Mouse (Mus musculus) neural tube, embryonic 12.5 days (tissue): ENCODE measurements around the gene Insl6. TPM values are rescaled to one million over a fixed set of nuclear protein-coding genes. Genes with fewer than 3 reads are reported as not detected.

Experiments
- polyA plus RNA-seq: library from polyadenylated mRNA; unstranded; fragments of >200 nt; fragmentation: Nextera tagmentation; extraction: Ambion mirVana; gene quantifications from 2 replicates; pipeline ENCODE4 v1.2.1, GENCODE M21; 2016

Insl6 gene
- polyA plus RNA-seq, 1 experiment from 2014 or later: 4.5 TPM

Other genes with a start within 250 kb of the Insl6 start
- 36.2 and 38.4 TPM in 2 replicates for gene Rcl1, start 224.0 kb downstream of the Insl6 start, polyA plus RNA-seq
- 14.0 and 14.7 TPM in 2 replicates for gene Jak2, start 73.5 kb downstream of the Insl6 start, polyA plus RNA-seq
- 1.3 and 1.6 TPM in 2 replicates for gene Rln1, start 9.3 kb upstream of the Insl6 start, polyA plus RNA-seq
- gene Plgrkt, start 42.0 kb upstream of the Insl6 start, polyA plus RNA-seq: 75.5 and 79.7 TPM in 2 replicates
- gene Cd274, start 42.1 kb upstream of the Insl6 start, polyA plus RNA-seq: 0.28 and 0.43 TPM in 2 replicates
- not detected in 2 replicates for gene Pdcd1lg2, start 85.6 kb upstream of the Insl6 start, polyA plus RNA-seq
- 15.1 and 15.6 TPM in 2 replicates for gene Ric1, start 196.9 kb upstream of the Insl6 start, polyA plus RNA-seq